Mouse (Mus musculus) neural tube, embryonic 14.5 days (tissue): ENCODE measurements around the gene Atg3. TPM values are rescaled to one million over a fixed set of nuclear protein-coding genes. Genes with fewer than 3 reads are reported as not detected.

ENCODE experiments used
- ATAC-seq: fragments of 200-750 bp; cut with Nextera tagmentation; 2 replicates; pipeline ENCODE4 v1.8.0; 2017; ENCODE audit warnings: low read depth, mild to moderate bottlenecking, moderate TSS enrichment, moderate library complexity
- H3K27ac ChIP-seq: fragments of 300-500 bp; sonication (generic); 2 replicates; pipeline ENCODE4 v1.5.1; 2014; ENCODE audit warnings: low read depth, mild to moderate bottlenecking, control low read depth, low read length, moderate library complexity, mixed read lengths
- H3K27me3 ChIP-seq: fragments of 300-500 bp; sonication (generic); 2 replicates; pipeline ENCODE4 v1.6.1; 2014; ENCODE audit warnings: low read length; ENCODE audit not compliant: control insufficient read depth, insufficient read depth
- H3K36me3 ChIP-seq: fragments of 300-500 bp; sonication (generic); 2 replicates; pipeline ENCODE4 v1.6.1; 2014; ENCODE audit warnings: low read length, mixed read lengths; ENCODE audit not compliant: control insufficient read depth, insufficient read depth
- H3K4me1 ChIP-seq: fragments of 300-500 bp; sonication (generic); 2 replicates; pipeline ENCODE4 v1.6.1; 2014; ENCODE audit warnings: low read length; ENCODE audit not compliant: control insufficient read depth, insufficient read depth
- H3K4me2 ChIP-seq: fragments of 300-500 bp; sonication (generic); 2 replicates; pipeline ENCODE4 v1.6.1; 2014; ENCODE audit warnings: mild to moderate bottlenecking, low read depth, low read length, control low read depth
- H3K4me3 ChIP-seq: fragments of 300-500 bp; sonication (generic); 2 replicates; pipeline ENCODE4 v1.5.1; 2014; ENCODE audit warnings: low read depth, low read length, control low read depth, mixed read lengths
- H3K9ac ChIP-seq: fragments of 300-500 bp; sonication (generic); replicated peaks from 2 replicates; pipeline ENCODE4 v1.6.1; 2014; ENCODE audit warnings: low read depth, mild to moderate bottlenecking, control low read depth, low read length, mixed read lengths
- H3K9me3 ChIP-seq: fragments of 300-500 bp; sonication (generic); 2 replicates; pipeline ENCODE4 v1.6.1; 2016; ENCODE audit warnings: low read length; ENCODE audit not compliant: control insufficient read depth
- WGBS: fragments of 180-500 bp; shearing (Covaris S2); extraction: QIAGEN DNeasy Blood & Tissue Kit; methylation state at CpG from one replicate; pipeline ENCODE4 v1.1.7; 2014; 5-methylcytosine and 5-hydroxymethylcytosine counted together
- polyA plus RNA-seq: library from polyadenylated mRNA; unstranded; fragments of >200 nt; fragmentation: Nextera tagmentation; extraction: Ambion mirVana; gene quantifications from 2 replicates; pipeline ENCODE4 v1.2.1, GENCODE M21; 2014

The Atg3 gene
- 51.5 and 55.7 TPM in 2 replicates for polyA plus RNA-seq

GRCm38 (mm10) chr16:45158522-45159388 is at the start of gene Atg3, which contains the start of gene Slc35a5:
Gene Atg3 (plus strand): TSS chr16:45158785.
Gene Slc35a5 (minus strand): TSS chr16:45158706.
- ATAC-seq, result peak; percentile 98

GRCm38 (mm10) chr16:45110498-45110897 is 48.1 kb upstream of the Atg3 start:
- no peaks in the 10 kb centered on the region for H3K9me3 ChIP-seq
- 81% methylated on average over 4 of the region's 4 CpGs for WGBS
- no peak for ATAC-seq

More at GRCm38 (mm10) chr16:45158522-45159388, at the start of gene Atg3, which contains the start of gene Slc35a5:
- Histone ChIP-seq H3K4me2 (peak within 1 kb of the TSS; percentile 95), H3K27me3 (no peaks in the 10 kb centered on the region), H3K9me3 (no peaks in the 10 kb centered on the region), H3K27ac (peak within 1 kb of the TSS; percentile 85), H3K4me3 (peak within 1 kb of the TSS; percentile 62), H3K9ac (peak within 1 kb of the TSS; percentile 70), H3K36me3 (peaks cover 6% of the 10 kb centered on the region), H3K4me1 (peaks cover 21% of the 10 kb centered on the region)
- WGBS, result under 1% methylated on average over 57 of the region's 64 CpGs

GRCm38 (mm10) chr16:45117200-45117599 is 41.4 kb upstream of the Atg3 start:
- Histone ChIP-seq H3K27ac (no peak overlapping the region), H3K27me3 (no peaks in the 10 kb centered on the region), H3K9ac (no peak overlapping the region), H3K36me3 (no peaks in the 10 kb centered on the region), H3K4me2 (no peak overlapping the region), H3K4me1 (no peaks in the 10 kb centered on the region), H3K4me3 (no peak overlapping the region), H3K9me3 (no peaks in the 10 kb centered on the region)
- ATAC-seq, result no peak
- WGBS, result 96% methylated on average over 3 of the region's 3 CpGs

More at GRCm38 (mm10) chr16:45110498-45110897, 48.1 kb upstream of the Atg3 start:
- no peaks in the 10 kb centered on the region for H3K36me3 ChIP-seq
- no peak overlapping the region for H3K9ac ChIP-seq
- H3K4me1 ChIP-seq, result no peaks in the 10 kb centered on the region
- H3K4me2 ChIP-seq, result no peak overlapping the region
- H3K4me3 ChIP-seq, result no peak overlapping the region
- H3K27me3 ChIP-seq, result no peaks in the 10 kb centered on the region
- H3K27ac ChIP-seq, result no peak overlapping the region

GRCm38 (mm10) chr16:45118760-45119159 is 39.8 kb upstream of the Atg3 start:
- Histone ChIP-seq H3K4me2 (no peak overlapping the region), H3K4me1 (no peaks in the 10 kb centered on the region), H3K27ac (no peak overlapping the region), H3K36me3 (no peaks in the 10 kb centered on the region), H3K4me3 (no peak overlapping the region), H3K9me3 (no peaks in the 10 kb centered on the region), H3K27me3 (no peaks in the 10 kb centered on the region), H3K9ac (no peak overlapping the region)
- 87% methylated on average over 3 of the region's 3 CpGs for WGBS
- ATAC-seq, result no peak

- H3K27ac ChIP-seq, result no peak overlapping the region
- H3K4me1 ChIP-seq, result no peaks in the 10 kb centered on the region
- no peaks in the 10 kb centered on the region for H3K27me3 ChIP-seq
- no peak overlapping the region for H3K9ac ChIP-seq
- no peaks in the 10 kb centered on the region for H3K9me3 ChIP-seq
- WGBS, result 65% methylated on average over 5 of the region's 5 CpGs
- H3K4me3 ChIP-seq, result no peak overlapping the region
- no peaks in the 10 kb centered on the region for H3K36me3 ChIP-seq
- no peak overlapping the region for H3K4me2 ChIP-seq
- ATAC-seq, result peak; percentile 24; the same call in 1 of the 2 replicates
Observed at GRCm38 (mm10) chr16:45120844-45121425, 37.6 kb upstream of the Atg3 start.

- no peaks in the 10 kb centered on the region for H3K4me1 ChIP-seq
- H3K27ac ChIP-seq, result no peak overlapping the region
- H3K4me2 ChIP-seq, result no peak overlapping the region
- no peak overlapping the region for H3K4me3 ChIP-seq
- ATAC-seq, result no peak
- H3K9ac ChIP-seq, result no peak overlapping the region
- 72% methylated on average over 5 of the region's 5 CpGs for WGBS
- no peaks in the 10 kb centered on the region for H3K9me3 ChIP-seq
- no peaks in the 10 kb centered on the region for H3K27me3 ChIP-seq
- H3K36me3 ChIP-seq, result no peaks in the 10 kb centered on the region
Observed at GRCm38 (mm10) chr16:45122571-45122970, 36.0 kb upstream of the Atg3 start.

GRCm38 (mm10) chr16:45124230-45125203 is 34.1 kb upstream of the Atg3 start:
- H3K9me3 ChIP-seq, result no peaks in the 10 kb centered on the region
- no peak overlapping the region for H3K4me3 ChIP-seq
- no peaks in the 10 kb centered on the region for H3K36me3 ChIP-seq
- H3K4me2 ChIP-seq, result no peak overlapping the region
- H3K4me1 ChIP-seq, result no peaks in the 10 kb centered on the region
- H3K9ac ChIP-seq, result no peak overlapping the region
- no peaks in the 10 kb centered on the region for H3K27me3 ChIP-seq
- no peak for ATAC-seq
- WGBS, result 76% methylated on average over 9 of the region's 9 CpGs
- no peak overlapping the region for H3K27ac ChIP-seq

- Histone ChIP-seq H3K9ac (no peak overlapping the region), H3K4me3 (no peak overlapping the region), H3K27me3 (no peaks in the 10 kb centered on the region), H3K9me3 (no peaks in the 10 kb centered on the region), H3K4me2 (no peak overlapping the region), H3K4me1 (no peaks in the 10 kb centered on the region), H3K36me3 (no peaks in the 10 kb centered on the region), H3K27ac (no peak overlapping the region)
- WGBS, result 88% methylated on average over 2 of the region's 2 CpGs
- no peak for ATAC-seq
Observed at GRCm38 (mm10) chr16:45127936-45128710, 30.5 kb upstream of the Atg3 start.
